ENCODE assay signal across 17 mouse cellular contexts in the genomic region with DNA sequence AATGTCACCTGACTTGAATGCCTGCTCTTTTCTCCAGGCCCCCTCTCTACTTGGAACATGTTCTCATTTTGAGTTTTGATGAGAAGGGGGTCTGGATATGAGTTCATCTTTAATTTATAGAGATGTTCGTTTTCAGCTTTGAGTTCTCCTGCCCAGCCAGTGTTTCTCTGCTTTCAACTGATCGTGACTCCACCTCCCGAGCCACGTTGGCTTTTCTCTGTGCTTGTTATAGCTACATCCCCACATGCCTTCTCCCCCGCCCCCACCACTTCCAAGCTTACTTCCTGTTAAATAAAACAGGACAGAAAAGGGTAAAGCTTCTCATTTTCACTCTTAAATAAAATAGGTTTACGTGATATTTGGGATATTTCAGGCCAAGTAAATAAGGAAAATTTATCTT. TPM values are rescaled to one million over a fixed set of nuclear protein-coding genes. Genes with fewer than 3 reads are reported as not detected.
DNase-seq lines count a peak whose midpoint lies in the region; ATAC-seq and TF ChIP-seq lines count a peak whose summit lies in the region.
"Had no signal": no experiment of that assay in that cellular context is flagged by ENCODE, and none has a peak within 500 bp of the region (broad histone marks: within the 10 kb centered on the region; RNA-seq: fewer than 3 reads in every experiment).

No protein-coding gene starts in this region.

- DNase-seq in cerebellum, adult 9-10 months: peak; percentile 27
- DNase-seq in heart, postnatal 0 days (ENCODE audit: low spot score): no peak
- DNase-seq in heart, adult 2 months: no peak
- DNase-seq in left cerebral cortex, adult 2 months (ENCODE audit: extremely low spot score in 1 of 2, low spot score in 2 of 2): peak in 1 of 2 experiments; percentile 35
- no peak for DNase-seq in left cerebral cortex, postnatal 36 days (ENCODE audit: low spot score in 2 of 2)
- DNase-seq in heart, postnatal 10 days: peak; percentile 16 to 22
- no peak for DNase-seq in Muller cell, postnatal 12 days (ENCODE audit: inconsistent ontology term)
- DNase-seq: adrenal gland, postnatal 36 days; gastrocnemius, postnatal 36 days; kidney, adult 11 months; lung, postnatal 4 days; retina, postnatal 1 day had no signal

- ATAC-seq in cerebellum, adult (ENCODE audit: insufficient number of reproducible peaks, low FRiP score, low TSS enrichment): no peak
- ATAC-seq in heart, postnatal 0 days (ENCODE audit: insufficient read depth, low read depth): no peak

- 0 out of 2 replicates have a peak overlapping the region, but pooled peaks have one; percentile 3 for H3K4me2 ChIP-seq in heart, postnatal 0 days (ENCODE audit: low read depth, low read length)
- H3K4me2 ChIP-seq: embryonic facial prominence, embryonic 13.5 days had no signal

- H3K27ac ChIP-seq in heart, postnatal 0 days (ENCODE audit: low read depth): no peak overlapping the region
- no peak overlapping the region for H3K27ac ChIP-seq in heart, adult 2 months
- H3K27ac ChIP-seq in left cerebral cortex, adult 2 months: no peak overlapping the region; the same call in 1 of the 2 replicates
- H3K27ac ChIP-seq: embryonic facial prominence, embryonic 13.5 days; liver, embryonic 14.5 days had no signal

- no peaks in the 10 kb centered on the region for H3K27me3 ChIP-seq in heart, postnatal 0 days (ENCODE audit: control insufficient read depth, insufficient read depth, low read length)
- H3K27me3 ChIP-seq in heart, adult 2 months (ENCODE audit: control insufficient read depth, insufficient read depth, low read length): peaks cover 2% of the 10 kb centered on the region; the same call in 1 of the 2 replicates

- no peak for TF ChIP-seq POLR2A in heart, adult 2 months (IDR thresholded peaks at IDR 0.05; ENCODE audit: insufficient read depth, low read depth, low read length)

- H3K36me3 ChIP-seq in heart, postnatal 0 days (replicated peaks; ENCODE audit: control insufficient read depth, insufficient read depth, low read length): no peaks in the 10 kb centered on the region
- no peaks in the 10 kb centered on the region for H3K36me3 ChIP-seq in heart, adult 2 months (ENCODE audit: control insufficient read depth, insufficient read depth, low read length)
- H3K36me3 ChIP-seq: embryonic facial prominence, embryonic 13.5 days had no signal

- H3K4me1 ChIP-seq in heart, postnatal 0 days (ENCODE audit: control insufficient read depth, insufficient read depth): peaks cover 11% of the 10 kb centered on the region; the same call in 1 of the 2 replicates
- peaks cover 7% of the 10 kb centered on the region for H3K4me1 ChIP-seq in heart, adult 2 months (ENCODE audit: control insufficient read depth, insufficient read depth, low read length)

- WGBS in heart, postnatal 0 days: 36% methylated on average over 6 of the region's 6 CpGs
- 39% methylated on average over 6 of the region's 6 CpGs for WGBS in heart, adult 2 months

- no peak overlapping the region for H3K4me3 ChIP-seq in heart, postnatal 0 days (ENCODE audit: low read depth, low read length)
- no peak overlapping the region for H3K4me3 ChIP-seq in heart, adult 2 months
- H3K4me3 ChIP-seq in left cerebral cortex, adult 2 months: peak overlapping the region; percentile 92
- H3K4me3 ChIP-seq: embryonic facial prominence, embryonic 13.5 days had no signal

- TF ChIP-seq EP300 in heart, postnatal 0 days (IDR thresholded peaks at IDR 0.05; ENCODE audit: low read depth): no peak
- TF ChIP-seq EP300 in heart, adult 2 months (IDR thresholded peaks at IDR 0.05; ENCODE audit: insufficient read depth, low read depth, low read length): no peak

- TF ChIP-seq CTCF in heart, postnatal 0 days (IDR thresholded peaks at IDR 0.05; ENCODE audit: low read depth): no peak
- TF ChIP-seq CTCF in heart, adult 2 months (IDR thresholded peaks at IDR 0.05): no peak
- TF ChIP-seq CTCF in left cerebral cortex, adult 2 months (IDR thresholded peaks at IDR 0.05): no peak

- intact Hi-C loops in heart, adult 2 months (cut with DNase I): loop anchor here (10.0 kb wide), 1 partner anchor 757 kb away; no protein-coding TSS in a partner anchor
- intact Hi-C loops in left cerebral cortex, adult 2 months (cut with DNase I): loop anchor here (5.0 kb wide), 4 partner anchors 171 to 326 kb away; a partner anchor contains a TSS
- intact Hi-C loops in left cerebral cortex, postnatal 36 days (cut with DNase I): loop anchor here (5.0 to 10.0 kb wide), 6 partner anchors 89 to 767 kb away; a partner anchor contains a TSS
- intact Hi-C loops in heart, postnatal 10 days (cut with DNase I): loop anchor here (5.0 kb wide), 3 partner anchors 171 to 764 kb away; a partner anchor contains a TSS

- H3K9me3 ChIP-seq in heart, postnatal 0 days (replicated peaks; ENCODE audit: control insufficient read depth, low read length): no peaks in the 10 kb centered on the region
- H3K9me3 ChIP-seq: embryonic facial prominence, embryonic 13.5 days had no signal

- no peaks in the 10 kb centered on the region for H3K79me2 ChIP-seq in heart, adult 2 months (replicated peaks; ENCODE audit: control insufficient read depth, insufficient read depth, low read length)

- no peak overlapping the region for H3K9ac ChIP-seq in heart, postnatal 0 days (replicated peaks; ENCODE audit: low read depth, low read length)
- no peak overlapping the region for H3K9ac ChIP-seq in heart, adult 2 months (ENCODE audit: low read depth, low read length)
- H3K9ac ChIP-seq: embryonic facial prominence, embryonic 13.5 days; liver, embryonic 14.5 days had no signal

RNA-seq across cellular contexts. Expression of a gene that starts 3.3 kb away (rescaled TPM):
- 1.8 and 2.6 TPM in 2 replicates for total RNA-seq in heart, postnatal 0 days (2014; rRNA removed; ENCODE audit: low replicate concordance)
- 2.7 and 3.1 TPM in 2 replicates for polyA plus RNA-seq in heart, postnatal 0 days (2015; fragmentation: Nextera tagmentation; extraction: Ambion mirVana)
- 1 to 10 TPM; 4.3 to 4.9 TPM for total RNA-seq in heart, adult 2 months (2021)
- polyA plus RNA-seq in heart, adult 2 months (2012; rRNA removed): 1.1 and 1.4 TPM in 2 replicates
- 100 to 1,000 TPM; 166 to 173 TPM for total RNA-seq in left cerebral cortex, adult 2 months (2021)
- total RNA-seq in left cerebral cortex, postnatal 36 days (2021): 100 to 1,000 TPM; 162 to 169 TPM
- total RNA-seq in heart, postnatal 10 days (2021): 1 to 10 TPM; 4.7 to 5.8 TPM

RNA-seq across cellular contexts. Expression of a gene that starts 30.5 kb away (rescaled TPM):
- not detected in 2 replicates for total RNA-seq in heart, postnatal 0 days (2014; rRNA removed; ENCODE audit: low replicate concordance)
- not detected in 2 replicates for polyA plus RNA-seq in heart, postnatal 0 days (2015; fragmentation: Nextera tagmentation; extraction: Ambion mirVana)
- total RNA-seq in heart, adult 2 months (2021): not detected
- not detected in 2 replicates for polyA plus RNA-seq in heart, adult 2 months (2012; rRNA removed)
- not detected for total RNA-seq in left cerebral cortex, adult 2 months (2021)
- total RNA-seq in left cerebral cortex, postnatal 36 days (2021): not detected
- total RNA-seq in heart, postnatal 10 days (2021): not detected
- total RNA-seq: adrenal gland, postnatal 36 days; gastrocnemius, postnatal 36 days; layer of hippocampus, postnatal 25 days had no signal
- polyA plus RNA-seq: embryonic facial prominence, embryonic 13.5 days; liver, embryonic 14.5 days; thymus, postnatal 0 days had no signal

Comparison
In these comparisons a context has a peak if more than half of its experiments do, and no peak if none do; other contexts are left out.
1. DNase-seq: peak in cerebellum, adult 9-10 months (single experiment) and heart, postnatal 10 days (2 of 2); none in heart, postnatal 0 days (single experiment), heart, adult 2 months (0 of 2), left cerebral cortex, postnatal 36 days (0 of 2) and Muller cell, postnatal 12 days (single experiment).
2. RNA of a gene that starts 3.3 kb away (total RNA-seq): 166 to 173 TPM in left cerebral cortex, adult 2 months and 162 to 169 TPM in left cerebral cortex, postnatal 36 days; 4.7 to 5.8 TPM in heart, postnatal 10 days, 4.3 to 4.9 TPM in heart, adult 2 months and 1.8 to 2.6 TPM in heart, postnatal 0 days; every median in the first group is over 10 times any median in the second.